Mouse (Mus musculus): ENCODE results near the gene Cyp2r1.
A peak's percentile ranks its signal among the peaks of the same experiment; 100 is the strongest.
"Not testable (repeated sequence)": the region's sequence is repeated elsewhere in the genome, so short reads cannot be mapped to it uniquely, and the experiment has no call there.

Cyp2r1 gene

DNA sequence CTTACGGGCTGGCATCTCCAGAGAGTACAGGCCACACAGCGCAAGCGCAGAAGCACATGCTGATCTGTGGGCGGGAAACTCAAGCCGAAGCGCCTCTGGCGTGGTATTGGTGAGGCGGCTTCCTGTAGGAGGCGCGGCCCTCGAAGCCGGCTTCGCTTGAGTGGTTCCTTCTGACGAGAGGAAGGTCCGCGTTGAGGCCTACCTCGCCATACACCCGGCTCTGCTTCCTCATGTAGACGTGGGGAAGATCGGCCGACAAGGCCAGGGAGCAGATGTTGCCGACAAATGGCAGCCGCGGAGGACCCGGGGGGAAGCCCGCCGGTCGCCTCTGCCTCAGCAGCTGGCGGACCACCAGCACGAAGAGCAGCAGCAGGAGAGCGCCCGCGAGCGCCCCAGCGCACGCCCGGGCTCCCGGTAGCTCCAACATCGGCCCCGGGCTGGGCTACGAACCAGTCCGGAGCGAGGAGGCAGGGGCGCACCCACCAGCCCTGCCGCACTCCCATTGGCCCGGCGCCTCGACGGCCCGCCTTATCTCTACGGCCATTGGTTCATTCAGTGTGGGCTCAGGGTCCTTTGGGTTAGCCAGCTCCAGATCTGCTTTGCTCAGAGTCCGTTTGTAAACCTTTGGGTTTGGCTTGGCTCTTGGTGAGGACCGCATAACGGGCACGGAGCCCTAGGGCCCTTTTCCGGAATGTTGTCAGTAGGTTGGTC is at the start of gene Cyp2r1:
Cyp2r1 (minus strand) TSS at position 442 of the 711 bp plus-strand sequence.
- DNase-seq (ENCODE audit: low spot score in 2 of 2): peak; percentile 76 to 82

DNA sequence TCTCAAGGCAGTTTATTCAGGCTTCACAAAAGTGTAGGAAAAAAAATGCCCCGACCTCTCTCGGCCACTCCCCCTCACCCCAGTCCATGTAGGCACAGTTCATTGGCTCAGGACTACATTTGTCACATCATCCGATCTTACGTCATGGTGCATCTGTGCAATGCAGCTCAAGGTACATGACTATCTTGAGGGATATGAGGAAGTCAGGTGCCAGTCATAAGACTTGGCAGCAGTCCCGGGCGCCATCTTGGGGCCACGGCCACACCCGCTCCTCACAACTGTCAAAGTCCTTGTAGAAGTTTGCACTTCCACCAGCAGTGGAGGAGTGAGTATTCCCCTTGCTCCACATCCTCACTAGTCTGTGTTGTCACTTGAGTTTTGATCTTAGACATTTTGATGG is 31.6 kb upstream of the Cyp2r1 start:
- not testable (repeated sequence) for DNase-seq (ENCODE audit: low spot score in 2 of 2)

DNA sequence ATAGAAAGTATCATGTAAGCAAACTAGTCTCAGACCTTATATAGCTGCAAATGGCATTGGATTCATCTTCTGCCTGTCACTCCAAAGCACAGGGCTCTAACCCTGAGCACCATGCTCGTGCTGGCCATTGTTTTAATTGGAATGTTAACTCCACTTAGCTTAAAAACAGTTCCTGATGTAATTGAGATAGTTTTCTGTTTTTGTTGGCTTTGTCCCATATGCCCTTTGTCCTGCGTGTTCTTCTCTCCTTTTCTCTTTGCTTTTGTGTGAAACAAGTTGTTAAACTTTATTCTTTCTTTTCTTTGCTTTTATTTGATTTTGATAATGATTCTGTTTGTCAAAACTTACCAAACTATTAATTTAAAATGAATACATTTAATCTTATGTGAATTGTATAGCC is 19.7 kb upstream of the Cyp2r1 start:
- no peak for DNase-seq (ENCODE audit: low spot score in 2 of 2)

DNA sequence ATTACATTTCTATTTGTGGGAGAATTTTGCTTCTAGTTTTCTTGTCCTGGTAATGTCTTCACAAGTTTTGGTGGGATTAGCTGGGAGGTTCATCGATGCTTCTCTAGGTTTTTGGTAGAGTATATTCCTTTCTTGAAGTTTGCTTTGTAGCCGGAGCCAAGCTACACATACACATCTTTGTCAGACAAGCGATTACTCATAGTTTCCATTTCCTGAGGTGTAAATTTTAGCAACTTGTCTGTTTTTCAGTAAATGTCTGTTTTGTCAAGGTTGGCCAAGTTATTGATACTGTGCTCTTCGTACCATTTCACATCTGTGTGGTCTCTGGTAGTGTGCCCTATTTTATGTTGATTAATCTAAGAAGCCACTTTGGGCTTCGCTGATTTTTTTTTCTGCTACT is 18.4 kb upstream of the Cyp2r1 start:
- no peak for DNase-seq (ENCODE audit: low spot score in 2 of 2)

DNA sequence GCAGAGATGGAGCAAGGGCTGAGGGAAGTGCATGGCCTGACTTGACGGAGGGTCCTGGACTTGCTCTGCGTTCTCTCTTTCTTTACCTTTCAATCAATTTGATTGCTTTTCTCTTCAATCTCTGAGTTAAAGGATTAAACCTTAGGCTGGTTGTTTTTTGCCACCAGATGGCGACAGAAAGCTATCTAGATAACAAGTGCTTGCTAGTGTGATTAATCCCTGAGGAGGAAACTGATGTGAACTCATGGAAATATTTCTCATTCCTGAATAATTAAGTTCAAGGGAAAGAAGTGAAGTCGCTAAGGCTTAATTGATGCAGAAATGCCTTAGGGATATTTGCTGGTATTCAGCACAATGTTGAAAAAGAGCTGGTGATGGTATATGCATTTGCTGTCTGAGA is 17.7 kb upstream of the Cyp2r1 start:
- peak in 1 of 2 experiments; percentile 27 for DNase-seq (ENCODE audit: low spot score in 2 of 2)

DNA sequence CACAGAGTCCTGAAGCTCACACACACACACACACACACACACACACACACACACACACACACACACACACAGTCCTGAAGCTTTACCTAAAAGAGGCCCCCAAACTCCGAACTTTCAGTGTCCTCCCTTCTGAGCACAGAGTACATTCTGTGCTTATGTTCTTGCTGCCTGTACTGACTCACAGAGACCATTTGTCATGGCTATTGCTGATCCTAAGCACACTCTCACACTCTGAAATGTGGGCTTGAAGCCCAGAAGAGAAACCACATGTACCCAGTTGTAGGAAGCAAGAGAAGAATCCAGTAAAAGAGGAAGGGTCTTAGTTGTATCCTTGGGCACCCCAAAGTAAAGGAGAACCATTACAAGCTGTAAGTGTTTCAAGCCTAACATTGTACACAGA is 14.9 kb upstream of the Cyp2r1 start:
- no peak for DNase-seq (ENCODE audit: low spot score in 2 of 2)

DNA sequence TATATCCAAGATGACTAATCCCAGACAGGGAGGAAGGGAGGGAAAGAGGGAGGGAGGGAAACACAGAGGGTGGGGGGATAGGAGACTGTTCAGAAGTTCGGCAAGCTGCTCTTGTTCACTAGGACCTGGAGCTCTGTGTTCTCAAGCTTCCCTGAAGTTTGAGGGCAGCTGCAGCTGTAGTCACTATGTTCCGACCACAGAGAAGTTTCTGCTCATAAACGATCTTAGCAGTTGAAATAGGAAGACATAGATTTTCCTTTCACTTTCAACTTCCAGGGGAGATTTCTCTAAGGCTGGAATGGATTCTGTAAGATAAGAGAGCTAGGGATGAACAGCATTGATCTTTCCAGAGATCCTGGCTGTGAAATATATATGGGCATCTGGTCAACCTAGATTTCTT is 14.2 kb upstream of the Cyp2r1 start:
- DNase-seq (ENCODE audit: low spot score in 2 of 2): no peak

DNA sequence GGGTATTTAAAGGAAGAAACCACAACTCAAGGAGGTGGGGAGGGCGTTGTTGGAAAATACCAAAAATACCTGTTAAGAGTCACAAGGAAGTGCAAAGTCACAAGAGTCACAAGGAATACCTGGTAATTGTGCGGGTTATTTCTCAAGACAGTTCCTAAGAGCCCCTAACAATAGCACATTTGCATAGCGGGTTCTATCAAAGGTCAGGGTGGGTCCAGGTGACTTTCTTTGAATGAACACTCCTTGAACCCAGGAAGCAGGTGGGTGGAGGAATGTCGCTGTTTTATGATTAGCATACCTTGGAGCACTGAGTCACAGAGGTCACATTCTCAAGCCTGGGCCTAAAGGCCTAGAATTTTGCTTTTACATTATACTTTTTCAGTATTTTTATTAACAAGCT is 11.1 kb upstream of the Cyp2r1 start:
- not testable (repeated sequence) for DNase-seq (ENCODE audit: low spot score in 2 of 2)

DNA sequence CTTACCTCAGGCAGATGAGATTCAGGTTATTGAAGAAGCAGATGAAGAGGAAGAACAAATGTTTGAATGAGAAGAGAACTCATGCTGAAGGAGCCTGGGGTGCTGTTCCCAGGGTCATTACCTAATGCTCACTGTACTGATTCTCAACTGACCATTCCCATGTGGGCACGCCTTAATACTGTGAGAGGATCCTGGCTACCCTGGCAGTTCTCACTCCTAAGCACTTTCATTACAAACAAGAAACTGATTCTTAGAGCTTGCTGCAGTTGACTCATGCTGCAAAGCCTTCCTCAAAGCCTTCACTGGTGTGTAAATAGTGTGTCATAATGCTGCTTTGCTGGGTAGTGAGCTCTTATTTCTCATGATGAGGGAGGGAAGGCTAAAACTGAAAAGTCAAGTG is 26.6 kb downstream of the Cyp2r1 start:
- DNase-seq (ENCODE audit: low spot score in 2 of 2): no peak

DNA sequence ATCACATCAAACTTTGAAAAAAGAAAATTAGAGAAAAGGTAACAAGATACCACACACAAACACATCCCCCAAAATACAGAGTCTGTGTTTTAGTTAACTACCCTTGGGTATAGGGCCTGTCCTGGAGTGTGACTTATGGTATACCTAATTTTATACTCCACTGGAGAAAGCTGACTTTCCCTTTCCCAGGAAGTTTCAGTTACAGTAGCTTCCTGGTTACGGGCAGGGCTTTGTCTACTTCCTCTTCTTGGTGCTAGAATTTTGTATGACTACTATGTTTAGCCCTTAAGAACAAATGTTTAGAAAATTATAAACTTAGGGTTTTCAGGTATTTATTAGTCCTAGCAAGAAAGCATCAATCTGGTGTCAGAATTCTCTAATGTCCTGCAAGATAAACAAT is 36.5 kb downstream of the Cyp2r1 start:
- no peak for DNase-seq (ENCODE audit: low spot score in 2 of 2)

DNA sequence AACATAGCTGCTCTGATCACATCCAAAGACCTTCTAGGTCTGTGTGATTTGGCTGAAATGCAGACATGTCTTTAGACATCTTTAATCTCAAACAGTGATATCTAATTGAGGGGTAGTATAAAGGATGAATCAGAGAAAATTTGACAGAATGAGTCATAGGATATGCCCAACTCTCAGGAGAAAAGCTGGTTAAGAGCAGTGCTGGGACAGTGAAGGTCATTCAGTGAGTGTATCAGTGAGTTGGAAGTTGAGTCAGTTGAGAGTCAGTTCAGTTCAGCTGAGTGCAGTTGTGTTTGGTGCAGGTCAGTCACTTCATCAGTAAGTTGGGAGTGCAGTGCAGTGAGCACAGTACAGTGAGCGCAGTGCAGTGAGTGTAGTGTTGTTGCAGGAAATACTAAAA is 42.6 kb downstream of the Cyp2r1 start:
- no peak for DNase-seq (ENCODE audit: low spot score in 2 of 2)

DNA sequence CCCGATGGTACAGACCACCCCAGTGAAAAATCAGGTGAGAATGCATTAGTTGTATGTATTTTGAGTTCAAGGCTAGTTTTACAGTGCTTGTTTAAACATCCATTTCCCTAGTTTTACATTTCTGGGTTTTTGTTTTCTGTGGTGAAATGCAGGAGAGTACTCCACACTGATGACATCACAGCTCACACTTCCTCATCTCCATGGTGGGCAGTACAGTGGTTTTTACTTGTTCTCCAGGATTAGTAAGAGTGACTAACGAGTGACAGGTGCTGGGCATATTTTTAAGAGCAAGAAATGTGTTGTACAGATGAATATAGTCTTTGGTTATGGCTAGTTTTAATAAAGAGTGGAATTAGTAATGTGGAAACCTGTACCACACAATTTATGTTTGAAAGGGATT is 53.9 kb downstream of the Cyp2r1 start:
- DNase-seq (ENCODE audit: low spot score in 2 of 2): no peak

Data from right cerebral cortex, postnatal 36 days (tissue).